Mouse (Mus musculus) embryonic facial prominence, embryonic 11.5 days (tissue): ENCODE data around the gene Kif26b. TPM values are rescaled to one million over a fixed set of nuclear protein-coding genes. Genes with fewer than 3 reads are reported as not detected.
A peak's percentile ranks its signal among the peaks of the same experiment; 100 is the strongest.

ENCODE experiments used
- ATAC-seq: fragments of 200-750 bp; cut with Nextera tagmentation; replicated peaks from 2 replicates; pipeline ENCODE4 v1.8.0; 2017; ENCODE audit warnings: low read depth; ENCODE audit not compliant: insufficient number of reproducible peaks, low FRiP score, low TSS enrichment
- DNase-seq: peaks from one replicate; pipeline ENCODE4 v3.0.0-alpha.2; 2015; ENCODE audit warnings: low spot score
- H3K27ac ChIP-seq: fragments of 300-500 bp; sonication (generic); replicated peaks from 2 replicates; pipeline ENCODE4 v1.5.1; 2014; ENCODE audit warnings: mild to moderate bottlenecking, low read depth, low read length, control low read depth
- H3K27me3 ChIP-seq: fragments of 300-500 bp; sonication (generic); 2 replicates; pipeline ENCODE4 v1.6.1; 2014; ENCODE audit warnings: mild to moderate bottlenecking, low read length, moderate library complexity, mixed read lengths; ENCODE audit not compliant: control insufficient read depth, insufficient read depth
- H3K36me3 ChIP-seq: fragments of 300-500 bp; sonication (generic); replicated peaks from 2 replicates; pipeline ENCODE4 v1.6.1; 2014; ENCODE audit warnings: low read depth, mild to moderate bottlenecking, low read length, moderate library complexity, mixed read lengths; ENCODE audit not compliant: control insufficient read depth, insufficient read depth
- H3K4me1 ChIP-seq: fragments of 300-500 bp; sonication (generic); 2 replicates; pipeline ENCODE4 v1.6.1; 2014; ENCODE audit warnings: low read length, mixed read lengths; ENCODE audit not compliant: control insufficient read depth, insufficient read depth
- H3K4me2 ChIP-seq: fragments of 300-500 bp; sonication (generic); 2 replicates; pipeline ENCODE4 v1.6.1; 2014; ENCODE audit warnings: low read depth, mild to moderate bottlenecking, control low read depth, low read length, moderate library complexity
- H3K4me3 ChIP-seq: fragments of 300-500 bp; sonication (generic); 2 replicates; pipeline ENCODE4 v1.5.1; 2014; ENCODE audit warnings: low read depth, low read length, control low read depth
- H3K9ac ChIP-seq: fragments of 300-500 bp; sonication (generic); replicated peaks from 2 replicates; pipeline ENCODE4 v1.6.1; 2014; ENCODE audit warnings: mild to moderate bottlenecking, control low read depth, low read length
- H3K9me3 ChIP-seq: fragments of 300-500 bp; sonication (generic); replicated peaks from 2 replicates; pipeline ENCODE4 v1.6.1; 2016; ENCODE audit warnings: mild to moderate bottlenecking, low read length, inconsistent platforms, mixed read lengths; ENCODE audit not compliant: control insufficient read depth
- WGBS: fragments of 180-500 bp; shearing (Covaris S2); extraction: QIAGEN DNeasy Blood & Tissue Kit; methylation state at CpG from one replicate; pipeline ENCODE4 v1.1.7; 2014; 5-methylcytosine and 5-hydroxymethylcytosine counted together
- polyA plus RNA-seq: library from polyadenylated mRNA; unstranded; fragments of >200 nt; fragmentation: Nextera tagmentation; extraction: Ambion mirVana; gene quantifications from 2 replicates; pipeline ENCODE4 v1.2.1, GENCODE M21; 2014

The Kif26b gene
- polyA plus RNA-seq, 1 experiment from 2014 or later, result 12.3 TPM

GRCm38 (mm10) chr1:178764914-178765313 lies 236.0 kb downstream of the Kif26b start:
- ATAC-seq (no peak), DNase-seq (no peak)
- Histone ChIP-seq H3K27me3 (no peaks in the 10 kb centered on the region), H3K9me3 (no peaks in the 10 kb centered on the region), H3K27ac (no peak overlapping the region), H3K4me1 (no peaks in the 10 kb centered on the region), H3K36me3 (no peaks in the 10 kb centered on the region), H3K9ac (no peak overlapping the region), H3K4me3 (no peak overlapping the region), H3K4me2 (no peak overlapping the region)
- 79% methylated on average over 4 of the region's 4 CpGs for WGBS

DNA sequence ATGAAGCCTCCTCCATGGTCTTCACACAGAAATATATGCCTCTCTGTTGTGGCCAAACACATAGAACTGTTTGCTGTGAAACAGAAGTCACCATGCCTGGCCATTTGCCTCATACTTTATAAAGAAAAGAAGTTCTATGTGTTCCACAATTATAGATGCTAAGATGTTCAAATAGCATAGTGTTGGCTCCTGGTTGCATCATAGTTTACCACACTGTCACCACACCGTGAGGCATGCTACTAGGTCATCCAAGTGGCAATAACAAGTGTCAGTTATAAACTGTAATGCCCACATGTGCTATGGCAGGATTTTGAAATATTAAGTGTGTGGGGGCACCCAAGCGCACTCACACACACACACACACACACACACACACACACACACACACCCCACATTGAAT lies 236.7 kb downstream of the Kif26b start:
- Histone ChIP-seq H3K4me2 (no peak overlapping the region), H3K27ac (no peak overlapping the region), H3K27me3 (no peaks in the 10 kb centered on the region), H3K9ac (no peak overlapping the region), H3K9me3 (no peaks in the 10 kb centered on the region), H3K4me1 (no peaks in the 10 kb centered on the region), H3K36me3 (no peaks in the 10 kb centered on the region), H3K4me3 (no peak overlapping the region)
- DNase-seq (no peak), ATAC-seq (no peak)
- WGBS, result 96% methylated on average over 2 of the region's 2 CpGs

- no peaks in the 10 kb centered on the region for H3K4me1 ChIP-seq
- 86% methylated on average over 4 of the region's 4 CpGs for WGBS
- no peak for ATAC-seq
Measured at GRCm38 (mm10) chr1:178768976-178769375, 240.1 kb downstream of the Kif26b start.

GRCm38 (mm10) chr1:178769988-178770387 lies 241.1 kb downstream of the Kif26b start:
- Histone ChIP-seq H3K9me3 (no peaks in the 10 kb centered on the region), H3K9ac (no peak overlapping the region), H3K27me3 (no peaks in the 10 kb centered on the region), H3K4me3 (no peak overlapping the region), H3K27ac (no peak overlapping the region), H3K4me1 (no peaks in the 10 kb centered on the region), H3K4me2 (no peak overlapping the region), H3K36me3 (no peaks in the 10 kb centered on the region)
- ATAC-seq (no peak), DNase-seq (no peak)
- WGBS, result 85% methylated on average over 6 of the region's 6 CpGs

More at GRCm38 (mm10) chr1:178768976-178769375, 240.1 kb downstream of the Kif26b start:
- DNase-seq, result no peak
- H3K9me3 ChIP-seq, result no peaks in the 10 kb centered on the region
- no peak overlapping the region for H3K27ac ChIP-seq
- H3K36me3 ChIP-seq, result no peaks in the 10 kb centered on the region
- no peak overlapping the region for H3K9ac ChIP-seq
- H3K27me3 ChIP-seq, result no peaks in the 10 kb centered on the region
- no peak overlapping the region for H3K4me2 ChIP-seq
- H3K4me3 ChIP-seq, result no peak overlapping the region

GRCm38 (mm10) chr1:178770626-178771362 lies 241.9 kb downstream of the Kif26b start:
- 66% methylated on average over 5 of the region's 7 CpGs for WGBS
- ATAC-seq (peak; percentile 65; the same call in 1 of the 2 replicates), DNase-seq (no peak)
- Histone ChIP-seq H3K27me3 (no peaks in the 10 kb centered on the region), H3K9me3 (no peaks in the 10 kb centered on the region), H3K9ac (no peak overlapping the region), H3K36me3 (no peaks in the 10 kb centered on the region), H3K4me2 (no peak overlapping the region), H3K4me3 (no peak overlapping the region), H3K4me1 (no peaks in the 10 kb centered on the region), H3K27ac (no peak overlapping the region)

DNA sequence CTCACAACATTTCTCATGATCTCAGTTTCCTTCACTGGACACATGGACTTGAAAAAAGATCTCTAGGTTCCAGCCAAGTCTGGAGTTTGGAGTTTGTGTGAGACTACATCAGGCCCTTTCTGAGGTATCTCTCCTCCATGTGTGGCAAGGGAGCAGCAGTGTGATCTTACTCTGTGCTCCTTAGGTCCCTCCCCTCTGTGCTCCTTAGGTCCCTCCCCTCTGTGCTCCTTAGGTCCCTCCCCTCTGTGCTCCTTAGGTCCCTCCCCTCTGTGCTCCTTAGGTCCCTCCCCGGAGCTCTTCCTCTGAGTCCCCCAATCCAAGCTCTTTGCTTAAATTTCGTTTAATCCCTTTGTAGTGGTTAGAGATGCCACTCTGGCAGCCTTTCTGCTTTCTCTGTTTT lies 250.8 kb downstream of the Kif26b start:
- Histone ChIP-seq H3K27ac (no peak overlapping the region), H3K9ac (no peak overlapping the region), H3K4me1 (no peaks in the 10 kb centered on the region), H3K4me3 (no peak overlapping the region), H3K9me3 (no peaks in the 10 kb centered on the region), H3K36me3 (no peaks in the 10 kb centered on the region), H3K27me3 (no peaks in the 10 kb centered on the region), H3K4me2 (no peak overlapping the region)
- DNase-seq (no peak), ATAC-seq (no peak)
- 27% methylated on average over 2 of the region's 2 CpGs for WGBS

GRCm38 (mm10) chr1:178784043-178784442 lies 255.1 kb downstream of the Kif26b start:
- Histone ChIP-seq H3K27ac (no peak overlapping the region), H3K4me1 (no peaks in the 10 kb centered on the region), H3K27me3 (no peaks in the 10 kb centered on the region), H3K4me3 (no peak overlapping the region), H3K4me2 (no peak overlapping the region), H3K9me3 (no peaks in the 10 kb centered on the region), H3K9ac (no peak overlapping the region), H3K36me3 (no peaks in the 10 kb centered on the region)
- DNase-seq, result no peak
- ATAC-seq, result no peak
- WGBS, result 92% methylated on average over 6 of the region's 6 CpGs

- ATAC-seq (no peak), DNase-seq (no peak)
- Histone ChIP-seq H3K4me2 (no peak overlapping the region), H3K27me3 (no peaks in the 10 kb centered on the region), H3K4me3 (no peak overlapping the region), H3K9me3 (no peaks in the 10 kb centered on the region), H3K27ac (no peak overlapping the region), H3K9ac (no peak overlapping the region), H3K36me3 (no peaks in the 10 kb centered on the region), H3K4me1 (no peaks in the 10 kb centered on the region)
- 78% methylated on average over 1 of the region's 1 CpGs for WGBS
Measured at GRCm38 (mm10) chr1:178791266-178791665, 262.3 kb downstream of the Kif26b start.
